Comparison of ENCODE assay signal across 10 mouse cellular contexts in genomic region chr16:23986871-23987270, GRCm38 (mm10). TPM values are rescaled to one million over a fixed set of nuclear protein-coding genes. Genes with fewer than 3 reads are reported as not detected.
DNase-seq lines count a peak whose midpoint lies in the region; ATAC-seq lines count a peak whose summit lies in the region.
"Had no signal": no experiment of that assay in that cellular context is flagged by ENCODE, and none has a peak within 500 bp of the region (broad histone marks: within the 10 kb centered on the region; RNA-seq: fewer than 3 reads in every experiment).

No protein-coding gene starts in this region.

- H3K4me1 ChIP-seq in forebrain, embryonic 14.5 days (ENCODE audit: control insufficient read depth, insufficient read depth, low read length), result peaks cover 30% of the 10 kb centered on the region
- H3K4me1 ChIP-seq in intestine, embryonic 14.5 days (replicated peaks; ENCODE audit: control insufficient read depth, insufficient read depth, low read length), result peaks cover 30% of the 10 kb centered on the region

- H3K9ac ChIP-seq in forebrain, embryonic 14.5 days (ENCODE audit: low read length), result peak overlapping the region; percentile 88
- H3K9ac ChIP-seq in intestine, embryonic 14.5 days (ENCODE audit: low read length), result peak overlapping the region; percentile 71

- WGBS in forebrain, embryonic 14.5 days, result under 1% methylated on average over 17 of the region's 17 CpGs
- WGBS in intestine, embryonic 14.5 days, result 3% methylated on average over 17 of the region's 17 CpGs

- no peak for ATAC-seq in forebrain, embryonic 14.5 days
- no peak for ATAC-seq in intestine, embryonic 14.5 days (replicated peaks; ENCODE audit: low FRiP score, low TSS enrichment, low read depth)
- ATAC-seq in inflammation-experienced regulatory T-cells, adult 6 months, result no peak

- DNase-seq in layer of hippocampus, adult 11-12 months (ENCODE audit: low spot score), result peak; percentile 29
- no peak for DNase-seq in layer of hippocampus, postnatal 36 days
- DNase-seq in adrenal gland, postnatal 25 days, result peak; percentile 39
- DNase-seq in forebrain, embryonic 14.5 days (ENCODE audit: low spot score), result peak; percentile 36
- DNase-seq in intestine, embryonic 14.5 days (ENCODE audit: low spot score), result peak; percentile 75
- DNase-seq in lung, postnatal 14 days, result peak; percentile 46
- peak; percentile 51 for DNase-seq in thymus, postnatal 0 days (ENCODE audit: low spot score)

- peak overlapping the region; percentile 98 for H3K27ac ChIP-seq in forebrain, embryonic 14.5 days (ENCODE audit: low read depth, low read length)
- no peak overlapping the region for H3K27ac ChIP-seq in intestine, embryonic 14.5 days (ENCODE audit: low read depth)

- no peaks in the 10 kb centered on the region for H3K9me3 ChIP-seq in forebrain, embryonic 14.5 days (replicated peaks; ENCODE audit: control insufficient read depth, low read length)
- H3K9me3 ChIP-seq in intestine, embryonic 14.5 days (ENCODE audit: control insufficient read depth, low read length), result no peaks in the 10 kb centered on the region

- no peaks in the 10 kb centered on the region for H3K36me3 ChIP-seq in forebrain, embryonic 14.5 days (ENCODE audit: control insufficient read depth, insufficient read depth, low read length)
- H3K36me3 ChIP-seq in intestine, embryonic 14.5 days (ENCODE audit: control insufficient read depth, insufficient read depth, low read length), result no peaks in the 10 kb centered on the region

- H3K4me3 ChIP-seq in forebrain, embryonic 14.5 days (ENCODE audit: low read depth, low read length), result peak overlapping the region; percentile 72
- peak overlapping the region; percentile 79 for H3K4me3 ChIP-seq in intestine, embryonic 14.5 days (ENCODE audit: low read depth, low read length)

- peaks cover 3% of the 10 kb centered on the region; the same call in 1 of the 2 replicates for H3K27me3 ChIP-seq in forebrain, embryonic 14.5 days (replicated peaks; ENCODE audit: control insufficient read depth, insufficient read depth, low read length)
- H3K27me3 ChIP-seq in intestine, embryonic 14.5 days (replicated peaks; ENCODE audit: control insufficient read depth, insufficient read depth, low read length), result peaks cover 5% of the 10 kb centered on the region; the same call in 1 of the 2 replicates

- peak overlapping the region; percentile 88 for H3K4me2 ChIP-seq in forebrain, embryonic 14.5 days (ENCODE audit: low read length)
- peak overlapping the region; percentile 95 for H3K4me2 ChIP-seq in intestine, embryonic 14.5 days (ENCODE audit: low read length)

RNA-seq across cellular contexts. Expression of gene Gm37419, which starts 1.4 kb away (rescaled TPM):
- not detected for total RNA-seq in layer of hippocampus, postnatal 36 days (2021)
- not detected in 2 replicates for total RNA-seq in adrenal gland, postnatal 25 days (2021)
- not detected in 2 replicates for polyA plus RNA-seq in forebrain, embryonic 14.5 days (2014; fragmentation: Nextera tagmentation; extraction: Ambion mirVana)
- polyA plus RNA-seq in intestine, embryonic 14.5 days (2014; fragmentation: Nextera tagmentation; extraction: Ambion mirVana), result not detected in 2 replicates
- not detected in 2 replicates for polyA plus RNA-seq in thymus, postnatal 0 days (2015; fragmentation: Nextera tagmentation; extraction: Ambion mirVana)
- polyA plus RNA-seq in inflammation-experienced regulatory T-cells, adult 6 months (2017; shearing (Covaris generic)), result not detected
- total RNA-seq: adrenal gland, adult 18-20 months; neutrophil, adult 5-6 weeks had no signal

RNA-seq across cellular contexts. Expression of gene Bcl6, which starts 1.8 kb away (rescaled TPM):
- 10 to 100 TPM; 55.3 to 66.4 TPM for total RNA-seq in layer of hippocampus, postnatal 36 days (2021)
- 47.5 and 61.7 TPM in 2 replicates for total RNA-seq in adrenal gland, postnatal 25 days (2021)
- 1.3 and 1.7 TPM in 2 replicates for polyA plus RNA-seq in forebrain, embryonic 14.5 days (2014; fragmentation: Nextera tagmentation; extraction: Ambion mirVana)
- polyA plus RNA-seq in intestine, embryonic 14.5 days (2014; fragmentation: Nextera tagmentation; extraction: Ambion mirVana), result 0.49 and 0.95 TPM in 2 replicates
- 11.9 and 15.1 TPM in 2 replicates for polyA plus RNA-seq in thymus, postnatal 0 days (2015; fragmentation: Nextera tagmentation; extraction: Ambion mirVana)
- polyA plus RNA-seq in inflammation-experienced regulatory T-cells, adult 6 months (2017; shearing (Covaris generic)), result 10 to 100 TPM in 2 of 3 experiments, 1 to 10 TPM in 1; 8.4 to 28.5 (median 10.2) TPM

RNA-seq across cellular contexts. Expression of gene Rtp2, which starts 54.7 kb away (rescaled TPM):
- total RNA-seq in layer of hippocampus, postnatal 36 days (2021), result under 1 TPM; 0.40 to 0.48 TPM
- not detected in 2 replicates for total RNA-seq in adrenal gland, postnatal 25 days (2021)
- polyA plus RNA-seq in forebrain, embryonic 14.5 days (2014; fragmentation: Nextera tagmentation; extraction: Ambion mirVana), result not detected in 2 replicates
- not detected in 2 replicates for polyA plus RNA-seq in intestine, embryonic 14.5 days (2014; fragmentation: Nextera tagmentation; extraction: Ambion mirVana)
- not detected in 2 replicates for polyA plus RNA-seq in thymus, postnatal 0 days (2015; fragmentation: Nextera tagmentation; extraction: Ambion mirVana)
- not detected for polyA plus RNA-seq in inflammation-experienced regulatory T-cells, adult 6 months (2017; shearing (Covaris generic))
- total RNA-seq: adrenal gland, adult 18-20 months; neutrophil, adult 5-6 weeks had no signal

Comparison
In these comparisons a context has a peak if more than half of its experiments do, and no peak if none do; other contexts are left out.
1. DNase-seq: peak in layer of hippocampus, adult 11-12 months (single experiment), adrenal gland, postnatal 25 days (single experiment), forebrain, embryonic 14.5 days (single experiment), intestine, embryonic 14.5 days (single experiment), lung, postnatal 14 days (single experiment) and thymus, postnatal 0 days (single experiment); none in layer of hippocampus, postnatal 36 days (0 of 2).